Comparison of ENCODE assay signal across 14 mouse cellular contexts in genomic region chr2:79798627-79799026, GRCm38 (mm10).
DNase-seq lines count a peak whose midpoint lies in the region; ATAC-seq and TF ChIP-seq lines count a peak whose summit lies in the region.
"Had no signal": no experiment of that assay in that cellular context is flagged by ENCODE, and none has a peak within 500 bp of the region (broad histone marks: within the 10 kb centered on the region; RNA-seq: fewer than 3 reads in every experiment).

No protein-coding gene starts in this region.

- DNase-seq in hindbrain, embryonic 10.5 days (ENCODE audit: low spot score) = peak; percentile 85
- DNase-seq in brain, embryonic 14.5 days (ENCODE audit: low read depth) = peak; percentile 17
- peak; percentile 60 for DNase-seq in embryonic facial prominence, embryonic 11.5 days (ENCODE audit: low spot score)
- DNase-seq in mesoderm, embryonic 11.5 days (ENCODE audit: low read depth, low spot score) = peak; percentile 75
- DNase-seq in kidney, postnatal 10 days = no peak
- no peak for DNase-seq in left cerebral cortex, adult 2 months (ENCODE audit: extremely low spot score in 1 of 2, low spot score in 2 of 2)
- DNase-seq in lung, postnatal 36 days = no peak
- DNase-seq: adrenal gland, postnatal 36 days; cerebellum, adult 9-11 months had no signal

- no peaks in the 10 kb centered on the region for H3K36me3 ChIP-seq in hindbrain, embryonic 10.5 days
- H3K36me3 ChIP-seq in hindbrain, embryonic 12.5 days = no peaks in the 10 kb centered on the region
- no peaks in the 10 kb centered on the region for H3K36me3 ChIP-seq in embryonic facial prominence, embryonic 11.5 days (replicated peaks; ENCODE audit: control insufficient read depth, insufficient read depth, low read depth, low read length)
- H3K36me3 ChIP-seq: embryonic facial prominence, embryonic 15.5 days; forebrain, embryonic 12.5 days; liver, embryonic 12.5 days had no signal

- no peak for TF ChIP-seq CTCF in brain, embryonic 14.5 days (IDR thresholded peaks at IDR 0.05; ENCODE audit: borderline replicate concordance, extremely low read depth, insufficient read depth, insufficient read length)
- no peak for TF ChIP-seq CTCF in left cerebral cortex, adult 2 months (IDR thresholded peaks at IDR 0.05)

- WGBS in hindbrain, embryonic 10.5 days = 10% methylated on average over 7 of the region's 7 CpGs
- 16% methylated on average over 7 of the region's 7 CpGs for WGBS in hindbrain, embryonic 12.5 days
- WGBS in embryonic facial prominence, embryonic 11.5 days = 15% methylated on average over 7 of the region's 7 CpGs

- no peak for TF ChIP-seq POLR2A in brain, embryonic 14.5 days (IDR thresholded peaks at IDR 0.05; ENCODE audit: borderline replicate concordance, extremely low read depth, insufficient read depth, insufficient read length, poor library complexity, severe bottlenecking)

- H3K4me3 ChIP-seq in hindbrain, embryonic 10.5 days = no peak overlapping the region
- no peak overlapping the region for H3K4me3 ChIP-seq in hindbrain, embryonic 12.5 days
- no peak overlapping the region for H3K4me3 ChIP-seq in embryonic facial prominence, embryonic 11.5 days (ENCODE audit: low read depth, low read length)
- no peak overlapping the region for H3K4me3 ChIP-seq in left cerebral cortex, adult 2 months
- H3K4me3 ChIP-seq: embryonic facial prominence, embryonic 15.5 days; forebrain, embryonic 12.5 days; liver, embryonic 12.5 days had no signal

- H3K27ac ChIP-seq in hindbrain, embryonic 10.5 days = peak overlapping the region; percentile 72
- no peak overlapping the region for H3K27ac ChIP-seq in hindbrain, embryonic 12.5 days
- 0 out of 2 replicates have a peak overlapping the region, but pooled peaks have one; percentile 6 for H3K27ac ChIP-seq in embryonic facial prominence, embryonic 11.5 days (replicated peaks; ENCODE audit: low read depth, low read length)
- H3K27ac ChIP-seq in left cerebral cortex, adult 2 months = no peak overlapping the region
- H3K27ac ChIP-seq: embryonic facial prominence, embryonic 15.5 days; forebrain, embryonic 12.5 days; liver, embryonic 12.5 days had no signal

- H3K27me3 ChIP-seq in hindbrain, embryonic 10.5 days (ENCODE audit: insufficient read depth, poor library complexity, severe bottlenecking) = no peaks in the 10 kb centered on the region
- H3K27me3 ChIP-seq in hindbrain, embryonic 12.5 days = no peaks in the 10 kb centered on the region
- no peaks in the 10 kb centered on the region for H3K27me3 ChIP-seq in embryonic facial prominence, embryonic 11.5 days (ENCODE audit: control insufficient read depth, insufficient read depth, low read length)
- H3K27me3 ChIP-seq: embryonic facial prominence, embryonic 15.5 days; forebrain, embryonic 12.5 days; liver, embryonic 12.5 days had no signal

- H3K4me2 ChIP-seq in hindbrain, embryonic 12.5 days (replicated peaks) = no peak overlapping the region
- no peak overlapping the region for H3K4me2 ChIP-seq in embryonic facial prominence, embryonic 11.5 days (ENCODE audit: low read depth, low read length)
- H3K4me2 ChIP-seq: embryonic facial prominence, embryonic 15.5 days; forebrain, embryonic 12.5 days; liver, embryonic 12.5 days had no signal

- intact Hi-C loops in left cerebral cortex, adult 2 months (cut with DNase I) = no loop called here

- no peak overlapping the region for H3K9ac ChIP-seq in hindbrain, embryonic 12.5 days
- H3K9ac ChIP-seq in embryonic facial prominence, embryonic 11.5 days (replicated peaks; ENCODE audit: low read length) = no peak overlapping the region
- H3K9ac ChIP-seq: embryonic facial prominence, embryonic 15.5 days; forebrain, embryonic 12.5 days; liver, embryonic 12.5 days had no signal

- no peak for ATAC-seq in hindbrain, embryonic 12.5 days (ENCODE audit: low FRiP score)
- peak; percentile 92 for ATAC-seq in embryonic facial prominence, embryonic 11.5 days (replicated peaks; ENCODE audit: insufficient number of reproducible peaks, low FRiP score, low TSS enrichment, low read depth)
- ATAC-seq: activated CD4-positive, CD25-positive, alpha-beta regulatory T cell, adult 4 months; liver, embryonic 12.5 days had no signal

- no peaks in the 10 kb centered on the region for H3K9me3 ChIP-seq in hindbrain, embryonic 10.5 days
- no peaks in the 10 kb centered on the region for H3K9me3 ChIP-seq in hindbrain, embryonic 12.5 days (replicated peaks)
- H3K9me3 ChIP-seq in embryonic facial prominence, embryonic 11.5 days (replicated peaks; ENCODE audit: control insufficient read depth, low read length) = no peaks in the 10 kb centered on the region
- H3K9me3 ChIP-seq: embryonic facial prominence, embryonic 15.5 days; forebrain, embryonic 12.5 days; liver, embryonic 12.5 days had no signal

- H3K4me1 ChIP-seq in hindbrain, embryonic 10.5 days (replicated peaks) = peaks cover 38% of the 10 kb centered on the region
- peaks cover 4% of the 10 kb centered on the region; the same call in 1 of the 2 replicates for H3K4me1 ChIP-seq in hindbrain, embryonic 12.5 days
- H3K4me1 ChIP-seq in embryonic facial prominence, embryonic 11.5 days (ENCODE audit: control insufficient read depth, insufficient read depth, low read length) = no peaks in the 10 kb centered on the region
- H3K4me1 ChIP-seq: embryonic facial prominence, embryonic 15.5 days; liver, embryonic 12.5 days had no signal

Comparison
In these comparisons a context has a peak if more than half of its experiments do, and no peak if none do; other contexts are left out.
1. H3K27ac ChIP-seq: peak in hindbrain, embryonic 10.5 days (single experiment) and embryonic facial prominence, embryonic 11.5 days (single experiment); none in hindbrain, embryonic 12.5 days (single experiment) and left cerebral cortex, adult 2 months (single experiment).
2. DNase-seq: peak in hindbrain, embryonic 10.5 days (single experiment), brain, embryonic 14.5 days (single experiment), embryonic facial prominence, embryonic 11.5 days (single experiment) and mesoderm, embryonic 11.5 days (single experiment); none in kidney, postnatal 10 days (single experiment), left cerebral cortex, adult 2 months (0 of 2) and lung, postnatal 36 days (single experiment).